Mouse (Mus musculus) kidney, postnatal 4 days (tissue): ENCODE measurements around the gene Ube2j2.

ENCODE experiments used
- DNase-seq, 2 experiments: peaks; one replicate each; pipeline ENCODE4 v3.0.0; 2021; ENCODE audit warnings: mixed read lengths in 2 of 2

The Ube2j2 gene

DNA sequence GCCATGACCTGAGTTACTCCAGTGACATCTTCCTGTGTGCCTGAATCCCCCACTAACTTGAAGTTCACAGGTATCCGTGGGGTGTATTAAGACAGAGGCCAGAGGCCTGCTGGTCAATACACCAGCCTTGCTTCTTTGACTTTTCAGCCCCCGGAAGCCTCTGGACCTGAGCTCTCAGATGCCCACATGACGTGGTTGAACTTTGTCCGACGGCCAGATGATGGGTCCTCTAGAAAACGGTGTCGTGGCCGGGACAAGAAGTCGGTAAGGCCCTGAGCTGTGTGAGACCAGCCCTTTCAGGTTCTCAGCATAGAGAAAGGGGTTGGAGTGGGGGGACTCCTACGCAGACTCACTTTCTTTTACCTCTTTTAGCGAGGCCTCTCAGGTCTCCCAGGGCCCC is 20.8 kb downstream of the Ube2j2 start:
- DNase-seq: peak; percentile 11 to 43

- DNase-seq: peak; percentile 22 to 34
Observed at GRCm38 (mm10) chr4:155969043-155969653, 25.5 kb downstream of the Ube2j2 start.

DNA sequence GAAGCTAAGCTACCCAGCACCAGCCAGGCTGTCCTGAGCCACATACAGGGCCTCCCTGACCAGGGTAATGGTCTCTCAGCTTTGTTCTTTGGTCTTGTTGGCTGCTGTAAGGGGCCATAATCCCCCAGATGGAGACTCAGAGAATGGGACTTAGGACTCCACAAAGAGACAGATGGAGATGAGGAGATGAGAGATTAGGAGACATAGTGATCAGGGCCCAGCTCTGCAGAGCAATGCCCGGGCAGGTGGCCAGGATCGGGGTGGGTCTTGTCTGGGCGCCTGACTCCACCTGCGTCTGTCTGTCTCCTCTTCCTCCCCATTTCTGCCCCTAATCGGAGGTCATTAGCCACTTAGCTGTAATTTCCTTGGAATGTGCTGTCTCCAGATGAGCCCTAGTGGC is 26.7 kb downstream of the Ube2j2 start:
- no peak for DNase-seq

- no peak for DNase-seq
Observed at GRCm38 (mm10) chr4:155972651-155973050, 29.0 kb downstream of the Ube2j2 start.

DNA sequence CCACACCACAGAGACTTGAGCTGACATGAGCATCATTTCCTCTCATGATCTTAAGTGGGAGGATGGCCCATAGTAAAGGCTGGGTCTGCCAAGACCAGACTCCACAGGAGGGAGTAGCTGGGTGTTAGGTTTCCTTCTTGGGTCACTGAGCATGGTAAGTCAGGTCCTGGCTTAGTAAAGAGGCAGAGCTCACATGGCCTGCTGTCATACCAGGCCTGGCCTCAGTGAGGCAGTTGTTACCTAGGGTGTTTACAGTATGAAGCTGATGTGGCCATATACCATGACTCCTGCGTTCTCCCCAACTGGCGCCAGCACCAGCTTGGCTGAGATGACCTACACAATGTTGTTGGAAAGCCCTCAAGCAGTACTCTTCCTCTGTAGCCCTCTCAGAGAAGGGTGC is 29.6 kb downstream of the Ube2j2 start:
- DNase-seq: peak; percentile 27 to 52

DNA sequence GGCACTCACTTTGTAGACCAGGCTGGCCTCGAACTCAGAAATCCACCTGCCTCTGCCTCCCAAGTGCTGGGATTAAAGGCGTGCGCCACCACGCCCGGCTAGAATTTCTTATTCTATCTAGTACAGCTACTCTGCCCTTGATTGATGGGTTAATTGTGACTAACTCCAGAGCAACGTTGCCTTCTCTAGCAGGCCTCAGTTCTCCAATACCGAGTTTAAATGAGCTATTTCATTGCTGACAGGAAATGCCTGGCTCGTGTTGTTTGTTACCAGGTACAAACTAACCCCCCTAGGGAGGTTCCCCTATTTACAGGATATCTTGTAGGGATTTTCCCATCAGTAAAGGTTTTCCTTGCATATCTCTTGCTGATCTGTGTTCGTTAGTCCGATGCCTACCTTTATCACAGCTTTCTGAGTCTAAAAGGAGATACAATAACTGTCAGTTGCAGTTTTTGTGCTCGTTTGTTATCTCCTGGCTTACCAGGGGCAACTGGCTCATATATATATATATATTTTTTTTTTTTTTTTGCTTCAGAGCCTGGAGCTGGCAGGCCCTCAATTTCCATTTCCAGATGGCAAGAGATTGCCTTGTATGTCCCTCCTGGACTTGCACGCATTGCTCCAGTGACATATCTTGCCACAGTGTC is 37.9 kb downstream of the Ube2j2 start:
- no peak for DNase-seq

DNA sequence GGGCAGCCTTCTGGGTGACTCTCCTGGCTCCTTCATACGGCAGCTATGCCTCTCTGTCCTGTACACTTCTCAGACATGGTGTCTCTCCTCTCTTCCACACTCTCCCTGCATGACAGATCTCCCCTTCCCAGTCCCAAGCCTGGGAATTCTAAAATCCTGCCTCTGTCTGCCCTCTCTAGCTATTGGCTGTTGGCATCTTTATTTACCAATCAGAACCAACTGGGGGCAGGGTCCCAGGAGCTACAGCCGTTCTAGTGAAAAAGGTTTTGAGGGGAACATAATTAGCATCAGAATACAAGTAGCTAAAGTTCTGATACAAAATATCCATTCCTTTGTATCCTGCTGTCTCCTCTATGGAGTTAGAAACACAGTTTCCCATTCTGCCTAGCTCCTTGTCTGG is 40.2 kb downstream of the Ube2j2 start:
- DNase-seq: no peak

DNA sequence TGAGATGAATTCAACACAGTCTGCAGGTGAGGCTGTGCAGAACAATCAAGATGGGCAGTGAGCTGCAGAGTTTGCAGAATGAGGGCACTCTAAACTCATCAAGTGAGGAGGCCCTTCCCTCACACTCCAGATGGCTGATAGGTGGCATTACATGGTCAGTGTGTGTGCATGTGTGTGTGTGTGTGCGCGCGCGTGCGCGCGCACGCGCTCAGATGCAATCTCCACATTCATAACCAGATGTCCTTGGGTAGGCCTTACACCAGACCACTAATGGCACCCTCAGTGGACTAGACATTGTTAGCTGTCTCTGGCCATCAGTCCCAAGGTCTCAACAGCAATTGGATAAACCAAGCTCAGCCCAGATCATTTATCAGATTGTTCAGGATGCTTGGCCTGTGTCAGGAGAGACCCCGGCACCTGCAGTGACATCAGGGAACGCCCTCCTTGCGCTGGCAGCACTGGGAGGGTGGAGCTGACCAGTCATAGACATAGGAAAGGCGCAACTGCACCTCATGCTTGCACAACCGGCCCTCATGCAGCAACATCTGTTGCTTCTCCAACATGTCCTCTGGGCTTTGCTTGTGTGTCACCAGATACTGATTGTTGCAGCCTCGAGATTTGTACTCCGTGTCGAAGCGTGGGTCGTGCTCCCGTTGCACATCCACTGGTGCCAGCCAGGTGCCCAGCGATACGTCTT is 47.7 kb downstream of the Ube2j2 start:
- no peak for DNase-seq

DNA sequence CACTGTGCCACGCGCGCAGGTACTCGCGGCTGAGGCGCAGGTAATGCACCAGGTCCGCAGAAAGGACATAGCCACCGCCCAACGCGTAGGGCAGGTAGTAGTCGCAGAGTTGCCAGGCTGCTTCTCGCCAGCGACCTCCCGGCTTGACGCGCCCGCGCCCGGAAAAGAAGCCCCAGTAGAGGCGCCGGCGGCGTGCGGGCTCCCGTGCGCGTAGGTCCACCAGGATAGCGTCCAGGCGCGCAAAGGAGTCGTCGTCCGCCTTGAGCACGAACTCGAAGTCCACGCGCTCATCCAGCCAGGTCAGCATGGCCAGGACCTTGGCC is 48.2 kb downstream of the Ube2j2 start:
- DNase-seq: no peak

DNA sequence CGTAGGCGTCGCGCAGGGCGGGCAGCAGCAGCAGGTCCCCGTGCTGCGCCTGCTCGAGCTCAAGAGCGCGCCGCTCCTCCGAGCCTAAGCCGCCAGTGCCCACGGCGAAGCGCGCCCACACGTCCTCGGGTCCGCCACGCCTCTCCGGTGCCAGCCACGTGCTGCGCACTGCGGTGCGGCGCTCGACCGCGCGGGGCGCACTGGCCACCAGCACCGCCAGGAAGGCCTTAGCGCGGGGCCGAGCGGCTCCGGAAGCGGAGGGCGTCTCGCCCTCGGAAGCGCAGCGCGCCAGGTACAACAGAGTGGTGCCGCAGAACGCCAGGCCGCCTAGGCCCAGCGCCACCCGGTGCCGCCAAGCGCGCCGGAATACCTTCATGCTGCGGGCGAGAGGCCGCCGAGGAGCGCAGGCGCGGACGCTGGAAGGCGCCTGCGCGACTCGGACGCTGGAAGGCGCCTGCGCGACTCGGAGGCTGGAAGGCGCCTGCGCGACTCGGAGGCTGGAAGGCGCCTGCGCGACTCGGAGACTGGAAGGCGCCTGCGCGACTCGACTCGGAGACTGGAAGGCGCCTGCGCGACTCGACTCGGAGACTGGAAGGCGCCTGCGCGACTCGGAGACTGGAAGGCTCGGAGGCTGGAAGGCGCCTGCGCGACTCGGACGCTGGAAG is 48.7 kb downstream of the Ube2j2 start, which contains the start of the genes B3galt6 and Sdf4:
Gene B3galt6 (minus strand): TSS at position 409 of the 665 bp plus-strand sequence.
Gene Sdf4 (plus strand): TSS at position 632 of the 665 bp plus-strand sequence.
- peak; percentile 85 to 95 for DNase-seq

DNA sequence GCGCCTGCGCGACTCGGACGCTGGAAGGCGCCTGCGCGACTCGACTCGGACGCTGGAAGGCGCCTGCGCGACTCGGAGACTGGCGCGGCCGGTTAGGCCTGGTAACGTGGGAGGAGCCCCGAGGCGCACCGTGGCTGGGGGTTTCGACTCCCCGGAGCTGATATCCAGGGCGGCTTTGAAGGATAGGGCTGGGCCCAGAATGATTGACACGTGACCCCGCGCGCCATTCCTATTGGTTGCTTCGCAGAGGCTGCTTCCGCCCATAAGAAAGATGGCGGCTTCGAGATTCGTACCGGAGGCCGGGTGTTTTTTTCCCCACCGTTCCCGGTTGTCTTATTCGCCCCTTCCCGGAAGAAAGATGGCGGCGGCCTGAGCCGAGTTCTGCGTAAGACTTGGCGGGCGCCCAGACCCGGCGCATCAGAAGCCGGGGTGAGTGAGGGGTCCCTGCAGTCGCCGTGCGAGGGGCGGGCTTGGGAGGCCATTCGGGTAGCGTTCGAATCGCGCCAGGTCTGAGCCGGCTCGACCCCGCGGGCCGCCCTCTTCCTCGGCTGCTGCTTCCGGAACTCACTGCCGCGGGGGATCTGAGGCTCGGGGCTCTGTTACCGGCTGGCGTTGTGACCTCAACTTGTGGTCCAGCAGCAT is 49.4 kb downstream of the Ube2j2 start:
- peak; percentile 97 to 98 for DNase-seq

- no peak for DNase-seq
Observed at GRCm38 (mm10) chr4:155993606-155994005, 50.0 kb downstream of the Ube2j2 start.

- DNase-seq: no peak
Observed at GRCm38 (mm10) chr4:156004109-156004508, 60.5 kb downstream of the Ube2j2 start.

GRCm38 (mm10) chr4:156008369-156008768 is 64.7 kb downstream of the Ube2j2 start:
- no peak for DNase-seq
